Mouse (Mus musculus): ENCODE results near the gene Slc6a16. TPM values are rescaled to one million over a fixed set of nuclear protein-coding genes. Genes with fewer than 3 reads are reported as not detected.

Gene Slc6a16
- polyA plus RNA-seq, 1 experiment: not detected

- Histone ChIP-seq H3K79me2 (ENCODE audit: control insufficient read depth, insufficient read depth) (no peaks in the 10 kb centered on the region), H3K36me3 (ENCODE audit: control insufficient read depth, insufficient read depth) (no peaks in the 10 kb centered on the region), H3K79me3 (ENCODE audit: low read depth) (no peaks in the 10 kb centered on the region), H3K27me3 (ENCODE audit: control insufficient read depth, insufficient read depth, insufficient read length) (peaks cover 37% of the 10 kb centered on the region), H3K4me3 (ENCODE audit: insufficient read depth, poor library complexity, severe bottlenecking) (no peak overlapping the region), H3ac (ENCODE audit: control insufficient read depth, insufficient read length, low read depth) (no peak overlapping the region)
- no peak for TF ChIP-seq FOSL1 (IDR thresholded peaks at IDR 0.05; ENCODE audit: insufficient read depth, low read length, poor library complexity, severe bottlenecking)
- no peak for TF ChIP-seq CEBPB (IDR thresholded peaks at IDR 0.05; ENCODE audit: low read depth)
- TF ChIP-seq MAX (IDR thresholded peaks at IDR 0.05): no peak
- TF ChIP-seq MYOD1 (IDR thresholded peaks at IDR 0.05; ENCODE audit: control insufficient read depth, insufficient read length, low read depth): no peak
- TF ChIP-seq MYOG (IDR thresholded peaks at IDR 0.05; ENCODE audit: control insufficient read depth, extremely low read depth, insufficient read length): no peak
- TF ChIP-seq USF1 (IDR thresholded peaks at IDR 0.05; ENCODE audit: low read depth): no peak
- no peak for TF ChIP-seq CTCF (IDR thresholded peaks at IDR 0.05; ENCODE audit: control insufficient read depth, insufficient read depth, insufficient read length)
These were observed 32.8 kb downstream of the Slc6a16 start for GRCm38 (mm10) chr7:45273672-45274071.

- Histone ChIP-seq H3K79me3 (ENCODE audit: low read depth) (no peaks in the 10 kb centered on the region), H3ac (ENCODE audit: control insufficient read depth, insufficient read length, low read depth) (peak within 1 kb of the TSS; percentile 37), H3K27me3 (ENCODE audit: control insufficient read depth, insufficient read depth, insufficient read length) (peaks cover 60% of the 10 kb centered on the region), H3K4me3 (ENCODE audit: insufficient read depth, poor library complexity, severe bottlenecking) (no peak within 1 kb of the TSS), H3K79me2 (ENCODE audit: control insufficient read depth, insufficient read depth) (no peaks in the 10 kb centered on the region), H3K36me3 (ENCODE audit: control insufficient read depth, insufficient read depth) (no peaks in the 10 kb centered on the region)
- TF ChIP-seq CTCF (IDR thresholded peaks at IDR 0.05; ENCODE audit: control insufficient read depth, insufficient read depth, insufficient read length) (peak; percentile 94), USF1 (IDR thresholded peaks at IDR 0.05; ENCODE audit: low read depth) (no peak), FOSL1 (IDR thresholded peaks at IDR 0.05; ENCODE audit: insufficient read depth, low read length, poor library complexity, severe bottlenecking) (no peak), CEBPB (IDR thresholded peaks at IDR 0.05; ENCODE audit: low read depth) (no peak)
These were observed 36.4 kb downstream of the Slc6a16 start, which contains the start of gene Slc6a21 for GRCm38 (mm10) chr7:45277136-45277760. Gene Slc6a21 (plus strand): TSS chr7:45277513.

GRCm38 (mm10) chr7:45286486-45286885, 45.6 kb downstream of the Slc6a16 start:
- TF ChIP-seq MAX (IDR thresholded peaks at IDR 0.05) (no peak), CEBPB (IDR thresholded peaks at IDR 0.05; ENCODE audit: low read depth) (no peak), MYOG (IDR thresholded peaks at IDR 0.05; ENCODE audit: control insufficient read depth, extremely low read depth, insufficient read length) (no peak), FOSL1 (IDR thresholded peaks at IDR 0.05; ENCODE audit: insufficient read depth, low read length, poor library complexity, severe bottlenecking) (no peak)
- Histone ChIP-seq H3ac (ENCODE audit: control insufficient read depth, insufficient read length, low read depth) (no peak overlapping the region), H3K36me3 (ENCODE audit: control insufficient read depth, insufficient read depth) (no peaks in the 10 kb centered on the region), H3K79me2 (ENCODE audit: control insufficient read depth, insufficient read depth) (no peaks in the 10 kb centered on the region), H3K27me3 (ENCODE audit: control insufficient read depth, insufficient read depth, insufficient read length) (peaks cover 21% of the 10 kb centered on the region), H3K4me3 (ENCODE audit: insufficient read depth, poor library complexity, severe bottlenecking) (no peak overlapping the region), H3K79me3 (ENCODE audit: low read depth) (no peaks in the 10 kb centered on the region)

GRCm38 (mm10) chr7:45296626-45297025, 55.7 kb downstream of the Slc6a16 start:
- H3ac ChIP-seq (ENCODE audit: control insufficient read depth, insufficient read length, low read depth): no peak overlapping the region
- no peaks in the 10 kb centered on the region for H3K36me3 ChIP-seq (ENCODE audit: control insufficient read depth, insufficient read depth)
- no peaks in the 10 kb centered on the region for H3K79me3 ChIP-seq (ENCODE audit: low read depth)
- TF ChIP-seq CEBPB (IDR thresholded peaks at IDR 0.05; ENCODE audit: low read depth): no peak
- no peak for TF ChIP-seq USF1 (IDR thresholded peaks at IDR 0.05; ENCODE audit: low read depth)
- TF ChIP-seq MAX (IDR thresholded peaks at IDR 0.05): no peak
- no peak for TF ChIP-seq MYOD1 (IDR thresholded peaks at IDR 0.05; ENCODE audit: control insufficient read depth, insufficient read length, low read depth)
- TF ChIP-seq FOSL1 (IDR thresholded peaks at IDR 0.05; ENCODE audit: insufficient read depth, low read length, poor library complexity, severe bottlenecking): no peak
- no peak for TF ChIP-seq CTCF (IDR thresholded peaks at IDR 0.05; ENCODE audit: control insufficient read depth, insufficient read depth, insufficient read length)
- no peak for TF ChIP-seq MYOG (IDR thresholded peaks at IDR 0.05; ENCODE audit: control insufficient read depth, extremely low read depth, insufficient read length)
- H3K27me3 ChIP-seq (ENCODE audit: control insufficient read depth, insufficient read depth, insufficient read length): peaks cover 3% of the 10 kb centered on the region
- no peak overlapping the region for H3K4me3 ChIP-seq (ENCODE audit: insufficient read depth, poor library complexity, severe bottlenecking)
- no peaks in the 10 kb centered on the region for H3K79me2 ChIP-seq (ENCODE audit: control insufficient read depth, insufficient read depth)

GRCm38 (mm10) chr7:45297563-45297962, 56.7 kb downstream of the Slc6a16 start:
- Histone ChIP-seq H3K79me2 (ENCODE audit: control insufficient read depth, insufficient read depth) (no peaks in the 10 kb centered on the region), H3K4me3 (ENCODE audit: insufficient read depth, poor library complexity, severe bottlenecking) (no peak overlapping the region), H3ac (ENCODE audit: control insufficient read depth, insufficient read length, low read depth) (no peak overlapping the region), H3K79me3 (ENCODE audit: low read depth) (no peaks in the 10 kb centered on the region), H3K27me3 (ENCODE audit: control insufficient read depth, insufficient read depth, insufficient read length) (peaks cover 3% of the 10 kb centered on the region), H3K36me3 (ENCODE audit: control insufficient read depth, insufficient read depth) (no peaks in the 10 kb centered on the region)
- TF ChIP-seq MYOG (IDR thresholded peaks at IDR 0.05; ENCODE audit: control insufficient read depth, extremely low read depth, insufficient read length) (no peak), USF1 (IDR thresholded peaks at IDR 0.05; ENCODE audit: low read depth) (no peak), MAX (IDR thresholded peaks at IDR 0.05) (no peak), MYOD1 (IDR thresholded peaks at IDR 0.05; ENCODE audit: control insufficient read depth, insufficient read length, low read depth) (no peak), FOSL1 (IDR thresholded peaks at IDR 0.05; ENCODE audit: insufficient read depth, low read length, poor library complexity, severe bottlenecking) (no peak), CEBPB (IDR thresholded peaks at IDR 0.05; ENCODE audit: low read depth) (no peak), CTCF (IDR thresholded peaks at IDR 0.05; ENCODE audit: control insufficient read depth, insufficient read depth, insufficient read length) (no peak)

GRCm38 (mm10) chr7:45299752-45300151, 58.9 kb downstream of the Slc6a16 start:
- TF ChIP-seq FOSL1 (IDR thresholded peaks at IDR 0.05; ENCODE audit: insufficient read depth, low read length, poor library complexity, severe bottlenecking): no peak
- TF ChIP-seq CTCF (IDR thresholded peaks at IDR 0.05; ENCODE audit: control insufficient read depth, insufficient read depth, insufficient read length): peak; percentile 77
- Histone ChIP-seq H3K36me3 (ENCODE audit: control insufficient read depth, insufficient read depth) (no peaks in the 10 kb centered on the region), H3ac (ENCODE audit: control insufficient read depth, insufficient read length, low read depth) (no peak overlapping the region), H3K27me3 (ENCODE audit: control insufficient read depth, insufficient read depth, insufficient read length) (no peaks in the 10 kb centered on the region), H3K4me3 (ENCODE audit: insufficient read depth, poor library complexity, severe bottlenecking) (no peak overlapping the region), H3K79me3 (ENCODE audit: low read depth) (no peaks in the 10 kb centered on the region), H3K79me2 (ENCODE audit: control insufficient read depth, insufficient read depth) (no peaks in the 10 kb centered on the region)
